Mouse (Mus musculus) spleen, postnatal 4 days (tissue): Measurements from ENCODE around the gene Gm6509.
"Not testable (repeated sequence)": the region's sequence is repeated elsewhere in the genome, so short reads cannot be mapped to it uniquely, and the experiment has no call there.

ENCODE experiments used
- DNase-seq, 2 experiments: peaks; one replicate each; pipeline ENCODE4 v3.0.0; 2022; ENCODE audit warnings: low spot score in 2 of 2

Gene Gm6509

DNA sequence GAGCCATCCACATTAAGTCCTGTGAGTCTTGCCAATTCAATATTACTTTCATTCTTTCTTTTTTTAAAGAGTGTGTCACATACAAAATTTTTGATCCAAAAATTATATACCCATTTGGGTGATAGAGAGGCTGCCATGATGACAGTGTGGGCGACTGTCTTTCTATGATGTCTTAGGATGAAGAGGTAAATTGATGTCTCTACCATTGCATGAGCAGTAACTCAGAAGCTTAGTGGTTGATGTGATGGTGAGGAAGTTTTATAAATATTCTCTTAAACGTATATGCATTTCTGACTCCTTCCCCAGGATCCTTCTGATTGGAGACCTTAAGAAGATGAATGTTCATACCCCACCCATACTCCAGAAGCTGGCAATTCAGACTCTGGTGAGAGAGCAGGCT, at the start of gene Gm6509:
Gene Gm6509, plus strand, starts transcription at position 301 of the 400 bp plus-strand sequence.
- not testable (repeated sequence) for DNase-seq

DNA sequence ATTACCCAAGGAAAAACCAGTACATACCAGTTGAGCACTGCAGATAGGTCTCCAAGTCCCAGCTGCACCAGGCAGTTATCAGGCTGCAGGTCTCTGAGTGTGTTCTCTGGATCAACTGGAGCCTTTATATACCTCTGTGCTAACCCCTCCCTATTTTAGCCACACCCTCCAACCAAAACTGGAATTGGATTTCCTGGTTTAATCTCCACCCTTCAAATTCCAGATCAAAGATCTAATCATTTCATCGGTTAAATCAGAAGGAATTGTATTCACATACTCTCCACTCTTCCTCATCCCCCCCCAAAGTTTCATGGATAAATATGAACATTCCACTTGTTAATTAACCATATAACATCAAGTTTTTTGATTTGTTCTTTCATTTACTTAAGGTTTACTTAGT, 7.5 kb upstream of the Gm6509 start, which contains the start of gene Gm3147:
Gene Gm3147, minus strand, starts transcription at position 101 of the 400 bp plus-strand sequence.
- not testable (repeated sequence) for DNase-seq

DNA sequence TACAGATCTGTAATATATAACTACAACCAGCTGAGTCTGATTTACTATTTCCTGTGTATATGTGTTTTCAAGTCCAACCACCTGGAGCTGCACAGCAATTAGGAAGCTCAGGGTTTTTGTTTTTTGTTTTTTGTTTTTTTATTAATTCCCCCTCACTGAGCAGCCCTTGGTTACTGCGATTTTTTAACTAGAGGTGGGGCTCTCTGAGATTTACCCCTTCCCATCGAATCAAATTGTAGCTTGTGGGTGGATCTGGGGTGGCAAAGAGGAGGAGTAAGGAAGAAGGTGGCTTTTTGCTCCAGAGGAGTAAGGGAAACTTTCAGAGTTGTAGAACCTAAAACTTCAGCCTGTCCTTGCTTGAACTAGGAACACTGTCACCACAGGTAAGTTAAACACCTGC, 24.3 kb downstream of the Gm6509 start, which contains the start of gene Gm6205:
Gene Gm6205, plus strand, starts transcription at position 301 of the 400 bp plus-strand sequence.
- DNase-seq = not testable (repeated sequence)
